Mouse (Mus musculus) urinary bladder, postnatal 0 days (tissue): ENCODE results near the gene Adamts18. TPM values are rescaled to one million over a fixed set of nuclear protein-coding genes. Genes with fewer than 3 reads are reported as not detected.

Experiments used
- polyA plus RNA-seq: library from polyadenylated mRNA; unstranded; fragments of >200 nt; fragmentation: Nextera tagmentation; extraction: Ambion mirVana; gene quantifications from 2 replicates; pipeline ENCODE4 v1.2.1, GENCODE M21; 2015

Gene Adamts18
- polyA plus RNA-seq = not detected in 2 replicates

GRCm38 (mm10) chr8:113848653-113849135 is at the start of gene Adamts18:
Gene Adamts18 (minus strand): TSS chr8:113848738.

Other genes with a start within 250 kb of the Adamts18 start
- gene Mon1b, start 213.2 kb downstream of the Adamts18 start, polyA plus RNA-seq = 4.2 and 4.6 TPM in 2 replicates
- not detected in 2 replicates for gene Syce1l, start 205.5 kb downstream of the Adamts18 start, polyA plus RNA-seq